Mouse (Mus musculus): ENCODE measurements around the gene Ssc4d. TPM values are rescaled to one million over a fixed set of nuclear protein-coding genes. Genes with fewer than 3 reads are reported as not detected.

The Ssc4d gene
- polyA plus RNA-seq, 1 experiment = 6.3 TPM

- TF ChIP-seq EP300 (IDR thresholded peaks at IDR 0.05; ENCODE audit: insufficient read depth, low read depth, low read length) (no peak), CTCF (IDR thresholded peaks at IDR 0.05; ENCODE audit: low read depth, low read length) (no peak), POLR2A (IDR thresholded peaks at IDR 0.05; ENCODE audit: insufficient read depth, low read length) (no peak)
- Histone ChIP-seq H3K36me3 (ENCODE audit: control insufficient read depth, insufficient read depth, low read length, poor library complexity, severe bottlenecking) (peaks cover 5% of the 10 kb centered on the region; the same call in 1 of the 2 replicates), H3K4me3 (ENCODE audit: low read depth, low read length) (no peak overlapping the region), H3K9ac (ENCODE audit: low read depth, poor library complexity, severe bottlenecking) (no peak overlapping the region), H3K27me3 (ENCODE audit: control insufficient read depth, insufficient read depth, low read length, poor library complexity, severe bottlenecking) (no peaks in the 10 kb centered on the region), H3K9me3 (replicated peaks; ENCODE audit: control insufficient read depth, insufficient read depth, low read length, poor library complexity, severe bottlenecking) (no peaks in the 10 kb centered on the region), H3K27ac (ENCODE audit: insufficient read depth, low read length) (no peak overlapping the region), H3K4me1 (ENCODE audit: control insufficient read depth, insufficient read depth, low read length) (no peaks in the 10 kb centered on the region)
These were observed 21.8 kb upstream of the Ssc4d start for GRCm38 (mm10) chr5:135996162-135996561.

GRCm38 (mm10) chr5:135994725-135995687 is 20.7 kb upstream of the Ssc4d start, which contains the start of gene Dtx2:
Gene Dtx2 (plus strand): TSS chr5:135994800.
- peaks cover 5% of the 10 kb centered on the region; the same call in 1 of the 2 replicates for H3K36me3 ChIP-seq (ENCODE audit: control insufficient read depth, insufficient read depth, low read length, poor library complexity, severe bottlenecking)
- H3K9me3 ChIP-seq (replicated peaks; ENCODE audit: control insufficient read depth, insufficient read depth, low read length, poor library complexity, severe bottlenecking) = no peaks in the 10 kb centered on the region
- TF ChIP-seq EP300 (IDR thresholded peaks at IDR 0.05; ENCODE audit: insufficient read depth, low read depth, low read length) (no peak), POLR2A (IDR thresholded peaks at IDR 0.05; ENCODE audit: insufficient read depth, low read length) (peak; percentile 88), CTCF (IDR thresholded peaks at IDR 0.05; ENCODE audit: low read depth, low read length) (peak; percentile 14)
- H3K4me3 ChIP-seq (ENCODE audit: low read depth, low read length) = peak within 1 kb of the TSS; percentile 93
- no peaks in the 10 kb centered on the region for H3K27me3 ChIP-seq (ENCODE audit: control insufficient read depth, insufficient read depth, low read length, poor library complexity, severe bottlenecking)
- H3K4me1 ChIP-seq (ENCODE audit: control insufficient read depth, insufficient read depth, low read length) = no peaks in the 10 kb centered on the region
- peak within 1 kb of the TSS; percentile 88 for H3K9ac ChIP-seq (ENCODE audit: low read depth, poor library complexity, severe bottlenecking)
- H3K27ac ChIP-seq (ENCODE audit: insufficient read depth, low read length) = no peak within 1 kb of the TSS

GRCm38 (mm10) chr5:135994335-135994724 is 20.0 kb upstream of the Ssc4d start:
- H3K4me1 ChIP-seq (ENCODE audit: control insufficient read depth, insufficient read depth, low read length) = no peaks in the 10 kb centered on the region
- H3K27ac ChIP-seq (ENCODE audit: insufficient read depth, low read length) = no peak overlapping the region
- no peak overlapping the region for H3K4me3 ChIP-seq (ENCODE audit: low read depth, low read length)
- TF ChIP-seq CTCF (IDR thresholded peaks at IDR 0.05; ENCODE audit: low read depth, low read length) = no peak
- no peak for TF ChIP-seq EP300 (IDR thresholded peaks at IDR 0.05; ENCODE audit: insufficient read depth, low read depth, low read length)
- no peak for TF ChIP-seq POLR2A (IDR thresholded peaks at IDR 0.05; ENCODE audit: insufficient read depth, low read length)
- H3K27me3 ChIP-seq (ENCODE audit: control insufficient read depth, insufficient read depth, low read length, poor library complexity, severe bottlenecking) = no peaks in the 10 kb centered on the region
- H3K9ac ChIP-seq (ENCODE audit: low read depth, poor library complexity, severe bottlenecking) = 0 out of 2 replicates have a peak overlapping the region, but pooled peaks have one; percentile 88
- H3K36me3 ChIP-seq (ENCODE audit: control insufficient read depth, insufficient read depth, low read length, poor library complexity, severe bottlenecking) = peaks cover 5% of the 10 kb centered on the region; the same call in 1 of the 2 replicates
- no peaks in the 10 kb centered on the region for H3K9me3 ChIP-seq (replicated peaks; ENCODE audit: control insufficient read depth, insufficient read depth, low read length, poor library complexity, severe bottlenecking)

- TF ChIP-seq POLR2A (IDR thresholded peaks at IDR 0.05; ENCODE audit: insufficient read depth, low read length) (no peak), CTCF (IDR thresholded peaks at IDR 0.05; ENCODE audit: low read depth, low read length) (no peak), EP300 (IDR thresholded peaks at IDR 0.05; ENCODE audit: insufficient read depth, low read depth, low read length) (no peak)
These were observed 19.1 kb upstream of the Ssc4d start for GRCm38 (mm10) chr5:135993381-135993965.

GRCm38 (mm10) chr5:135990601-135991000 is 16.3 kb upstream of the Ssc4d start:
- H3K36me3 ChIP-seq (ENCODE audit: control insufficient read depth, insufficient read depth, low read length, poor library complexity, severe bottlenecking) = no peaks in the 10 kb centered on the region
- no peak overlapping the region for H3K4me3 ChIP-seq (ENCODE audit: low read depth, low read length)
- H3K4me1 ChIP-seq (ENCODE audit: control insufficient read depth, insufficient read depth, low read length) = no peaks in the 10 kb centered on the region
- no peaks in the 10 kb centered on the region for H3K9me3 ChIP-seq (replicated peaks; ENCODE audit: control insufficient read depth, insufficient read depth, low read length, poor library complexity, severe bottlenecking)
- H3K9ac ChIP-seq (ENCODE audit: low read depth, poor library complexity, severe bottlenecking) = no peak overlapping the region
- H3K27me3 ChIP-seq (ENCODE audit: control insufficient read depth, insufficient read depth, low read length, poor library complexity, severe bottlenecking) = no peaks in the 10 kb centered on the region
- no peak overlapping the region for H3K27ac ChIP-seq (ENCODE audit: insufficient read depth, low read length)
- TF ChIP-seq POLR2A (IDR thresholded peaks at IDR 0.05; ENCODE audit: insufficient read depth, low read length) = no peak
- no peak for TF ChIP-seq CTCF (IDR thresholded peaks at IDR 0.05; ENCODE audit: low read depth, low read length)
- TF ChIP-seq EP300 (IDR thresholded peaks at IDR 0.05; ENCODE audit: insufficient read depth, low read depth, low read length) = no peak

More at GRCm38 (mm10) chr5:135993381-135993965, 19.1 kb upstream of the Ssc4d start:
- H3K4me1 ChIP-seq (ENCODE audit: control insufficient read depth, insufficient read depth, low read length) = no peaks in the 10 kb centered on the region
- no peak overlapping the region for H3K4me3 ChIP-seq (ENCODE audit: low read depth, low read length)
- H3K27me3 ChIP-seq (ENCODE audit: control insufficient read depth, insufficient read depth, low read length, poor library complexity, severe bottlenecking) = no peaks in the 10 kb centered on the region
- H3K36me3 ChIP-seq (ENCODE audit: control insufficient read depth, insufficient read depth, low read length, poor library complexity, severe bottlenecking) = 0 out of 2 replicates have a peak, but pooled peaks cover 4% of the 10 kb centered on the region
- H3K27ac ChIP-seq (ENCODE audit: insufficient read depth, low read length) = no peak overlapping the region
- no peak overlapping the region for H3K9ac ChIP-seq (ENCODE audit: low read depth, poor library complexity, severe bottlenecking)
- H3K9me3 ChIP-seq (replicated peaks; ENCODE audit: control insufficient read depth, insufficient read depth, low read length, poor library complexity, severe bottlenecking) = no peaks in the 10 kb centered on the region
